Mouse (Mus musculus) hindbrain, embryonic 13.5 days (tissue): Measurements from ENCODE around the gene Ddb2. TPM values are rescaled to one million over a fixed set of nuclear protein-coding genes. Genes with fewer than 3 reads are reported as not detected.

Experiments
- ATAC-seq: fragments of 200-750 bp; cut with Nextera tagmentation; 2 replicates; pipeline ENCODE4 v1.8.0; 2017; ENCODE audit warnings: moderate TSS enrichment; ENCODE audit not compliant: low FRiP score
- H3K27ac ChIP-seq: fragments of 300-500 bp; sonication (generic); 2 replicates; pipeline ENCODE4 v1.5.1; 2015; ENCODE audit warnings: inconsistent platforms, mild to moderate bottlenecking, moderate library complexity
- H3K27me3 ChIP-seq: fragments of 300-500 bp; sonication (generic); 2 replicates; pipeline ENCODE4 v1.6.1; 2015; ENCODE audit warnings: mild to moderate bottlenecking, inconsistent platforms
- H3K36me3 ChIP-seq: fragments of 300-500 bp; sonication (generic); 2 replicates; pipeline ENCODE4 v1.6.1; 2015; ENCODE audit warnings: mild to moderate bottlenecking, inconsistent platforms
- H3K4me1 ChIP-seq: fragments of 300-500 bp; sonication (generic); replicated peaks from 2 replicates; pipeline ENCODE4 v1.6.1; 2015; ENCODE audit warnings: inconsistent platforms
- H3K4me2 ChIP-seq: fragments of 300-500 bp; sonication (generic); 2 replicates; pipeline ENCODE4 v1.6.1; 2015; ENCODE audit warnings: inconsistent platforms, mild to moderate bottlenecking, moderate library complexity
- H3K4me3 ChIP-seq: fragments of 300-500 bp; sonication (generic); 2 replicates; pipeline ENCODE4 v1.5.1; 2015; ENCODE audit warnings: mild to moderate bottlenecking, inconsistent platforms
- H3K9ac ChIP-seq: fragments of 300-500 bp; sonication (generic); 2 replicates; pipeline ENCODE4 v1.6.1; 2015; ENCODE audit warnings: mild to moderate bottlenecking, inconsistent platforms
- H3K9me3 ChIP-seq: fragments of 300-500 bp; sonication (generic); 2 replicates; pipeline ENCODE4 v1.6.1; 2016; ENCODE audit warnings: inconsistent platforms
- WGBS: fragments of 180-500 bp; shearing (Covaris S2); methylation state at CpG from one replicate; pipeline ENCODE4 v1.1.7; 2015; 5-methylcytosine and 5-hydroxymethylcytosine counted together
- polyA plus RNA-seq: library from polyadenylated mRNA; unstranded; fragments of >200 nt; fragmentation: Nextera tagmentation; extraction: Ambion mirVana; gene quantifications from 2 replicates; pipeline ENCODE4 v1.2.1, GENCODE M21; 2015

The Ddb2 gene
- polyA plus RNA-seq, 1 experiment from 2014 or later: 14.1 TPM

- no peak overlapping the region for H3K27ac ChIP-seq
- no peak overlapping the region for H3K4me2 ChIP-seq
- H3K4me3 ChIP-seq: no peak overlapping the region
- 83% methylated on average over 6 of the region's 6 CpGs for WGBS
- no peak overlapping the region for H3K9ac ChIP-seq
- H3K9me3 ChIP-seq: no peaks in the 10 kb centered on the region
- H3K36me3 ChIP-seq: peaks cover 69% of the 10 kb centered on the region
- no peak for ATAC-seq
- peaks cover 16% of the 10 kb centered on the region for H3K4me1 ChIP-seq
- H3K27me3 ChIP-seq: no peaks in the 10 kb centered on the region
These were observed 60.5 kb downstream of the Ddb2 start for GRCm38 (mm10) chr2:91176234-91176633.

GRCm38 (mm10) chr2:91175490-91175889 is 61.3 kb downstream of the Ddb2 start:
- H3K4me3 ChIP-seq: no peak overlapping the region
- no peak overlapping the region for H3K27ac ChIP-seq
- no peak for ATAC-seq
- H3K4me1 ChIP-seq: peaks cover 9% of the 10 kb centered on the region
- WGBS: 95% methylated on average over 4 of the region's 4 CpGs
- H3K9ac ChIP-seq: no peak overlapping the region
- peaks cover 74% of the 10 kb centered on the region for H3K36me3 ChIP-seq
- no peaks in the 10 kb centered on the region for H3K27me3 ChIP-seq
- no peak overlapping the region for H3K4me2 ChIP-seq
- no peaks in the 10 kb centered on the region for H3K9me3 ChIP-seq

GRCm38 (mm10) chr2:91169587-91170322 is 67.0 kb downstream of the Ddb2 start:
- no peaks in the 10 kb centered on the region for H3K27me3 ChIP-seq
- H3K27ac ChIP-seq: no peak overlapping the region
- no peak overlapping the region for H3K4me2 ChIP-seq
- H3K4me1 ChIP-seq: no peaks in the 10 kb centered on the region
- no peak overlapping the region for H3K4me3 ChIP-seq
- H3K36me3 ChIP-seq: peaks cover 94% of the 10 kb centered on the region
- WGBS: 89% methylated on average over 25 of the region's 25 CpGs
- no peaks in the 10 kb centered on the region for H3K9me3 ChIP-seq
- ATAC-seq: no peak
- H3K9ac ChIP-seq: no peak overlapping the region

- H3K4me1 ChIP-seq: no peaks in the 10 kb centered on the region
- peaks cover 94% of the 10 kb centered on the region for H3K36me3 ChIP-seq
- no peak overlapping the region for H3K9ac ChIP-seq
- no peak overlapping the region for H3K4me2 ChIP-seq
- 76% methylated on average over 4 of the region's 4 CpGs for WGBS
- H3K27me3 ChIP-seq: no peaks in the 10 kb centered on the region
- no peaks in the 10 kb centered on the region for H3K9me3 ChIP-seq
- H3K4me3 ChIP-seq: no peak overlapping the region
- H3K27ac ChIP-seq: no peak overlapping the region
- no peak for ATAC-seq
These were observed 69.2 kb downstream of the Ddb2 start for GRCm38 (mm10) chr2:91167629-91168028.

GRCm38 (mm10) chr2:91164991-91165390 is 71.8 kb downstream of the Ddb2 start:
- Histone ChIP-seq H3K27me3 (no peaks in the 10 kb centered on the region), H3K9ac (no peak overlapping the region), H3K4me2 (no peak overlapping the region), H3K27ac (no peak overlapping the region), H3K4me3 (no peak overlapping the region), H3K4me1 (no peaks in the 10 kb centered on the region), H3K36me3 (peaks cover 96% of the 10 kb centered on the region), H3K9me3 (no peaks in the 10 kb centered on the region)
- 94% methylated on average over 6 of the region's 6 CpGs for WGBS
- ATAC-seq: no peak

GRCm38 (mm10) chr2:91163532-91163931 is 73.2 kb downstream of the Ddb2 start:
- Histone ChIP-seq H3K4me2 (no peak overlapping the region), H3K27me3 (no peaks in the 10 kb centered on the region), H3K9ac (no peak overlapping the region), H3K36me3 (peaks cover 92% of the 10 kb centered on the region), H3K4me1 (no peaks in the 10 kb centered on the region), H3K4me3 (no peak overlapping the region), H3K9me3 (no peaks in the 10 kb centered on the region), H3K27ac (no peak overlapping the region)
- no peak for ATAC-seq
- WGBS: 95% methylated on average over 5 of the region's 5 CpGs

GRCm38 (mm10) chr2:91162952-91163351 is 73.8 kb downstream of the Ddb2 start:
- Histone ChIP-seq H3K9me3 (no peaks in the 10 kb centered on the region), H3K27me3 (no peaks in the 10 kb centered on the region), H3K27ac (no peak overlapping the region), H3K4me1 (no peaks in the 10 kb centered on the region), H3K4me2 (no peak overlapping the region), H3K9ac (no peak overlapping the region), H3K4me3 (no peak overlapping the region), H3K36me3 (peaks cover 91% of the 10 kb centered on the region)
- no peak for ATAC-seq
- 92% methylated on average over 4 of the region's 4 CpGs for WGBS

Other genes with a start within 250 kb of the Ddb2 start
- gene Rapsn, start 201.4 kb downstream of the Ddb2 start, polyA plus RNA-seq: 0.99 and 1.6 TPM in 2 replicates
- gene Psmc3, start 183.0 kb downstream of the Ddb2 start, polyA plus RNA-seq: 238 and 241 TPM in 2 replicates
- gene Slc39a13, start 166.6 kb downstream of the Ddb2 start, polyA plus RNA-seq: 28.1 and 29.4 TPM in 2 replicates
- 3.5 and 3.9 TPM in 2 replicates for gene Spi1, start 154.6 kb downstream of the Ddb2 start, polyA plus RNA-seq
- 0.23 and 0.58 TPM in 2 replicates for gene Mybpc3, start 118.8 kb downstream of the Ddb2 start, polyA plus RNA-seq
- gene Madd, start 53.1 kb downstream of the Ddb2 start, polyA plus RNA-seq: 56.7 and 59.2 TPM in 2 replicates
- gene Nr1h3, start 34.1 kb downstream of the Ddb2 start, polyA plus RNA-seq: 1.7 and 1.8 TPM in 2 replicates
- 38.0 and 41.3 TPM in 2 replicates for gene Acp2, start 34.1 kb downstream of the Ddb2 start, polyA plus RNA-seq
- gene Pacsin3, start 19.0 kb upstream of the Ddb2 start, polyA plus RNA-seq: 12.8 and 14.5 TPM in 2 replicates
- 69.4 and 70.4 TPM in 2 replicates for gene Arfgap2, start 28.0 kb upstream of the Ddb2 start, polyA plus RNA-seq
- gene 1110051M20Rik, start 207.7 kb upstream of the Ddb2 start, polyA plus RNA-seq: 147 and 155 TPM in 2 replicates
- gene Lrp4, start 220.5 kb upstream of the Ddb2 start, polyA plus RNA-seq: 4.3 and 5.0 TPM in 2 replicates